Mouse (Mus musculus): Measurements from ENCODE around the gene Isca2. TPM values are rescaled to one million over a fixed set of nuclear protein-coding genes. Genes with fewer than 3 reads are reported as not detected.

The Isca2 gene
- polyA plus RNA-seq, 1 experiment from 2014 or later, result 137 TPM

GRCm38 (mm10) chr12:84764756-84765155 lies 8.3 kb upstream of the Isca2 start:
- ATAC-seq (ENCODE audit: insufficient number of reproducible peaks, insufficient read depth, low FRiP score, low read depth), result no peak
- Histone ChIP-seq H3K4me2 (replicated peaks; ENCODE audit: low read depth, low read length) (no peak overlapping the region), H3K4me1 (ENCODE audit: control insufficient read depth, insufficient read depth, low read length) (0 out of 2 replicates have a peak, but pooled peaks cover 7% of the 10 kb centered on the region), H3K4me3 (ENCODE audit: low read depth, low read length) (no peak overlapping the region), H3K9me3 (ENCODE audit: control insufficient read depth, low read depth, low read length) (no peaks in the 10 kb centered on the region), H3K27me3 (ENCODE audit: control insufficient read depth, insufficient read depth, low read length) (no peaks in the 10 kb centered on the region), H3K9ac (replicated peaks; ENCODE audit: low read depth, low read length) (no peak overlapping the region), H3K27ac (ENCODE audit: low read length) (no peak overlapping the region), H3K36me3 (ENCODE audit: control insufficient read depth, insufficient read depth, low read length) (peaks cover 25% of the 10 kb centered on the region)
- WGBS, result 79% methylated on average over 7 of the region's 7 CpGs

GRCm38 (mm10) chr12:84765506-84765905 lies 7.5 kb upstream of the Isca2 start:
- Histone ChIP-seq H3K4me1 (ENCODE audit: control insufficient read depth, insufficient read depth, low read length) (0 out of 2 replicates have a peak, but pooled peaks cover 8% of the 10 kb centered on the region), H3K27ac (ENCODE audit: low read length) (no peak overlapping the region), H3K4me2 (replicated peaks; ENCODE audit: low read depth, low read length) (no peak overlapping the region), H3K36me3 (ENCODE audit: control insufficient read depth, insufficient read depth, low read length) (peaks cover 24% of the 10 kb centered on the region), H3K27me3 (ENCODE audit: control insufficient read depth, insufficient read depth, low read length) (no peaks in the 10 kb centered on the region), H3K4me3 (ENCODE audit: low read depth, low read length) (no peak overlapping the region), H3K9me3 (ENCODE audit: control insufficient read depth, low read depth, low read length) (no peaks in the 10 kb centered on the region), H3K9ac (replicated peaks; ENCODE audit: low read depth, low read length) (no peak overlapping the region)
- WGBS, result 88% methylated on average over 15 of the region's 15 CpGs
- no peak for ATAC-seq (ENCODE audit: insufficient number of reproducible peaks, insufficient read depth, low FRiP score, low read depth)

- ATAC-seq (ENCODE audit: insufficient number of reproducible peaks, insufficient read depth, low FRiP score, low read depth), result no peak
- Histone ChIP-seq H3K9me3 (ENCODE audit: control insufficient read depth, low read depth, low read length) (no peaks in the 10 kb centered on the region), H3K36me3 (ENCODE audit: control insufficient read depth, insufficient read depth, low read length) (peaks cover 21% of the 10 kb centered on the region), H3K9ac (replicated peaks; ENCODE audit: low read depth, low read length) (no peak overlapping the region), H3K4me3 (ENCODE audit: low read depth, low read length) (no peak overlapping the region), H3K4me1 (ENCODE audit: control insufficient read depth, insufficient read depth, low read length) (peaks cover 11% of the 10 kb centered on the region; the same call in 1 of the 2 replicates), H3K27me3 (ENCODE audit: control insufficient read depth, insufficient read depth, low read length) (no peaks in the 10 kb centered on the region), H3K27ac (ENCODE audit: low read length) (no peak overlapping the region), H3K4me2 (replicated peaks; ENCODE audit: low read depth, low read length) (no peak overlapping the region)
- 81% methylated on average over 5 of the region's 5 CpGs for WGBS
Observed at GRCm38 (mm10) chr12:84766113-84766735, 6.8 kb upstream of the Isca2 start.

GRCm38 (mm10) chr12:84767510-84767909 lies 5.5 kb upstream of the Isca2 start:
- H3K27me3 ChIP-seq (ENCODE audit: control insufficient read depth, insufficient read depth, low read length), result no peaks in the 10 kb centered on the region
- no peak overlapping the region for H3K9ac ChIP-seq (replicated peaks; ENCODE audit: low read depth, low read length)
- no peak for ATAC-seq (ENCODE audit: insufficient number of reproducible peaks, insufficient read depth, low FRiP score, low read depth)
- no peak overlapping the region for H3K4me2 ChIP-seq (replicated peaks; ENCODE audit: low read depth, low read length)
- peaks cover 17% of the 10 kb centered on the region; the same call in 1 of the 2 replicates for H3K4me1 ChIP-seq (ENCODE audit: control insufficient read depth, insufficient read depth, low read length)
- no peak overlapping the region for H3K4me3 ChIP-seq (ENCODE audit: low read depth, low read length)
- peaks cover 21% of the 10 kb centered on the region for H3K36me3 ChIP-seq (ENCODE audit: control insufficient read depth, insufficient read depth, low read length)
- H3K27ac ChIP-seq (ENCODE audit: low read length), result no peak overlapping the region
- WGBS, result 76% methylated on average over 6 of the region's 6 CpGs
- H3K9me3 ChIP-seq (ENCODE audit: control insufficient read depth, low read depth, low read length), result no peaks in the 10 kb centered on the region

GRCm38 (mm10) chr12:84769624-84770023 lies 3.4 kb upstream of the Isca2 start:
- no peak for ATAC-seq (ENCODE audit: insufficient number of reproducible peaks, insufficient read depth, low FRiP score, low read depth)
- H3K9me3 ChIP-seq (ENCODE audit: control insufficient read depth, low read depth, low read length), result no peaks in the 10 kb centered on the region
- H3K4me3 ChIP-seq (ENCODE audit: low read depth, low read length), result no peak overlapping the region
- H3K4me1 ChIP-seq (ENCODE audit: control insufficient read depth, insufficient read depth, low read length), result peaks cover 22% of the 10 kb centered on the region; the same call in 1 of the 2 replicates
- H3K4me2 ChIP-seq (replicated peaks; ENCODE audit: low read depth, low read length), result no peak overlapping the region
- H3K27me3 ChIP-seq (ENCODE audit: control insufficient read depth, insufficient read depth, low read length), result no peaks in the 10 kb centered on the region
- 79% methylated on average over 7 of the region's 7 CpGs for WGBS
- H3K9ac ChIP-seq (replicated peaks; ENCODE audit: low read depth, low read length), result no peak overlapping the region
- no peak overlapping the region for H3K27ac ChIP-seq (ENCODE audit: low read length)
- H3K36me3 ChIP-seq (ENCODE audit: control insufficient read depth, insufficient read depth, low read length), result peaks cover 7% of the 10 kb centered on the region; the same call in 1 of the 2 replicates

- H3K27me3 ChIP-seq (ENCODE audit: control insufficient read depth, insufficient read depth, low read length), result no peaks in the 10 kb centered on the region
- H3K4me3 ChIP-seq (ENCODE audit: low read depth, low read length), result peak overlapping the region; percentile 72
- peak overlapping the region; percentile 81 for H3K9ac ChIP-seq (replicated peaks; ENCODE audit: low read depth, low read length)
- ATAC-seq (ENCODE audit: insufficient number of reproducible peaks, insufficient read depth, low FRiP score, low read depth), result no peak
- peak overlapping the region; percentile 72 for H3K4me2 ChIP-seq (replicated peaks; ENCODE audit: low read depth, low read length)
- peak overlapping the region; percentile 96 for H3K27ac ChIP-seq (ENCODE audit: low read length)
- no peaks in the 10 kb centered on the region for H3K36me3 ChIP-seq (ENCODE audit: control insufficient read depth, insufficient read depth, low read length)
- no peaks in the 10 kb centered on the region for H3K9me3 ChIP-seq (ENCODE audit: control insufficient read depth, low read depth, low read length)
- H3K4me1 ChIP-seq (ENCODE audit: control insufficient read depth, insufficient read depth, low read length), result peaks cover 17% of the 10 kb centered on the region; the same call in 1 of the 2 replicates
- 1% methylated on average over 10 of the region's 10 CpGs for WGBS
Observed at GRCm38 (mm10) chr12:84771981-84772520, 1.0 kb upstream of the Isca2 start.

GRCm38 (mm10) chr12:84773476-84773875 lies 425 bp downstream of the Isca2 start:
- peak overlapping the region; percentile 63 for H3K9ac ChIP-seq (replicated peaks; ENCODE audit: low read depth, low read length)
- no peaks in the 10 kb centered on the region for H3K27me3 ChIP-seq (ENCODE audit: control insufficient read depth, insufficient read depth, low read length)
- no peaks in the 10 kb centered on the region for H3K36me3 ChIP-seq (ENCODE audit: control insufficient read depth, insufficient read depth, low read length)
- 0 out of 2 replicates have a peak overlapping the region, but pooled peaks have one; percentile 18 for H3K27ac ChIP-seq (ENCODE audit: low read length)
- H3K4me2 ChIP-seq (replicated peaks; ENCODE audit: low read depth, low read length), result peak overlapping the region; percentile 80
- WGBS, result under 1% methylated on average over 20 of the region's 20 CpGs
- no peaks in the 10 kb centered on the region for H3K9me3 ChIP-seq (ENCODE audit: control insufficient read depth, low read depth, low read length)
- ATAC-seq (ENCODE audit: insufficient number of reproducible peaks, insufficient read depth, low FRiP score, low read depth), result no peak
- H3K4me1 ChIP-seq (ENCODE audit: control insufficient read depth, insufficient read depth, low read length), result peaks cover 17% of the 10 kb centered on the region; the same call in 1 of the 2 replicates
- H3K4me3 ChIP-seq (ENCODE audit: low read depth, low read length), result peak overlapping the region; percentile 72

- Histone ChIP-seq H3K9ac (replicated peaks; ENCODE audit: low read depth, low read length) (no peak overlapping the region), H3K9me3 (ENCODE audit: control insufficient read depth, low read depth, low read length) (no peaks in the 10 kb centered on the region), H3K27ac (ENCODE audit: low read length) (no peak overlapping the region), H3K27me3 (ENCODE audit: control insufficient read depth, insufficient read depth, low read length) (no peaks in the 10 kb centered on the region), H3K4me1 (ENCODE audit: control insufficient read depth, insufficient read depth, low read length) (peaks cover 15% of the 10 kb centered on the region; the same call in 1 of the 2 replicates), H3K4me2 (replicated peaks; ENCODE audit: low read depth, low read length) (peak overlapping the region; percentile 80), H3K36me3 (ENCODE audit: control insufficient read depth, insufficient read depth, low read length) (no peaks in the 10 kb centered on the region), H3K4me3 (ENCODE audit: low read depth, low read length) (0 out of 2 replicates have a peak overlapping the region, but pooled peaks have one; percentile 72)
- 75% methylated on average over 6 of the region's 6 CpGs for WGBS
- ATAC-seq (ENCODE audit: insufficient number of reproducible peaks, insufficient read depth, low FRiP score, low read depth), result no peak
Observed at GRCm38 (mm10) chr12:84774376-84774775, 1.3 kb downstream of the Isca2 start.
